Mouse (Mus musculus): ENCODE measurements around the gene Dlk2.

Dlk2 gene

DNA sequence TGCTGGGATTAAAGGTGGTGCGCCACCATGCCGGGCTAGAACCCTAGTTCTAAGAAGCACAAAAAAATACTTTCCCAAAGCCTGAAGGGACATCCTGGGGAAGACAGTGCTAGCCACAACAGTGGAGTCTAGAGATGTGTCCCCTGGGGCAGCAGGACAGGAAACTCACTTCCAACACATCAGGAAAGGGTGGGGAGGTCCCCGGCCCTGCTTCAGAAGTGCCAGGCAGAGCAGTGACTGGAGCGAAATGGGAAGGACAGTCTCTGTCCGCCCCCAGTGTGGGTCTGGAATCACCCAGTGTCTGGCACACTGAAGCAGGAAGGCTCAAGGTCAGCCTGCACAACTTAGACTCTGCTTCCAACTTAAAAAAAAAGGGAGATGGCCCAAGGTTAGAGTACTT lies 24.5 kb upstream of the Dlk2 start:
- no peak for DNase-seq (ENCODE audit: low read depth, low spot score)

DNA sequence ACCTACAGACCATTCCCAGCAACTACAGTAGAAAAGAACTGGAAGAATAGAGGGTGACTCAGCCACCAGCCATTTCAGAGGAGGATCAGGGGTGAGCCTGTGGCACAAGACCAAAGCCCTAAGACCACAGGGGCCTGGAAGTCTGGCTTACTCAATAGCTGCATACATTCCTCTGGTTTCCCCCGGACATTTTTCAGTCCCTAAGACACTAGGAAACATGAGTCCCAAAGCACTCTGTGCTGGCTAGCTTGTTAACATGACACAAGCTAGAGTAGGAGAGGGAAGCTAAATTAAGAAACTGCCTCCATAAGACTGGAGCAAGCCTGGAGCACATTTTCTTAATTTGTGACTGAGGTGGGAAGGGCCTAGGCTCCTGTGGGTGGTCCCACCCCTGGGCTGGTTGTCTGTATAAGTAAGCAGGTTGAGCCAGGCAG lies 23.4 kb upstream of the Dlk2 start:
- no peak for DNase-seq (ENCODE audit: low read depth, low spot score)

DNA sequence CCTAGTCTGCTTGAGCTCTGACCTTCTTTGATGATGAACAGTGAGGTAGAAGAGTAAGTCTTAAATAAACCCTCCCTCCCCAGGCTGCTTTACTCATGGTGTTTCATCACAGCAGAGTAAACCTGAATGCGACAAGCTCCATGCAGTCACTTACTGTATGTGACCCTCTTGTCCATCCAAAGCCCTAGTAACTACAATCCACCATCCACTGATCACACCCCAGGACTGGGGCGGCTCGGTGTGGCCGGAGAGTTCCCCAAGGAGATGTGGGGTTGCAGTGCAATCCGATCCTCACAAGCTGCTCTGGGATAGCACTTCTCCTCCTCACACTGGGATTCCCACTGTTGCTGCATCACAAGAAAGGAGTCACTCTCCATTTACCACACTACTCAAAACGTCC lies 22.8 kb upstream of the Dlk2 start:
- DNase-seq (ENCODE audit: low read depth, low spot score): no peak

DNA sequence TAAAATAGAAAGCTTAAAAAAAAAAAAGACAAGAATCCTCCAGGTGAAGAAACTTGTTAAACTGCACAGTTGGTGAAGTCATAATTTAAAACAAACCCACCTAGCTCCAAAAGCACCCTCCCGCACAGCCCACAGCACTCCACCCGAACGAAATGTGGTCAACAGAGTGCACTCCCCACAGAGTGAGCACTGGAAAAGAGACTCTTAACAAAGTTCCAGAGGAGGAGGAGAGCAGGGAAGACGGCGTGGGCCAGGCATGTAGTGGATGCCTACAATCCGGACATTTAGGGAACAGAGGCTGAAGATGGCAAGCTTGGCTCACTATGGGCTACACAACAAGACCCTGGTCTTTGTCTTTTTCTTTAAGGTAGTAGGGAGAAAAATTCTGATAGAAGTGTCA lies 22.2 kb upstream of the Dlk2 start:
- DNase-seq (ENCODE audit: low read depth, low spot score): no peak

DNA sequence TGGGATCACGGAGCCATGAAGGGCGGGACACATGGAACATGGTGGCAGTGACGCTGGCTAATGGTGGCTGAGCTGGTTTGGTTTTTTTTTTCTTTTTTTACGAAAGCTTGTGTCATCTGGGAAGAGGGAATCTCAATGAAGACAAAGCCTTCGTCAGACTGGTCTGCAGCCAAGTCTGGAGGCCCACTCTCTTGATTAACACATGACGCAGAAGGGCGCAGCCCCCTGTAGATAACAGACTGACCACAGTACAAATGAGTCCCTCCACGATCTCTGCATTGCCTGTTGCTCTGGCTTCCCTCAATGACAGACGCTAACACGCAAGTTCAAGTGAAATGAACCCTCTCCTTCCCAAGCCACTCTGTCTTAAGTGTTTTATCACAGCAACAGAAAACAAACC lies 21.7 kb upstream of the Dlk2 start:
- no peak for DNase-seq (ENCODE audit: low read depth, low spot score)

DNA sequence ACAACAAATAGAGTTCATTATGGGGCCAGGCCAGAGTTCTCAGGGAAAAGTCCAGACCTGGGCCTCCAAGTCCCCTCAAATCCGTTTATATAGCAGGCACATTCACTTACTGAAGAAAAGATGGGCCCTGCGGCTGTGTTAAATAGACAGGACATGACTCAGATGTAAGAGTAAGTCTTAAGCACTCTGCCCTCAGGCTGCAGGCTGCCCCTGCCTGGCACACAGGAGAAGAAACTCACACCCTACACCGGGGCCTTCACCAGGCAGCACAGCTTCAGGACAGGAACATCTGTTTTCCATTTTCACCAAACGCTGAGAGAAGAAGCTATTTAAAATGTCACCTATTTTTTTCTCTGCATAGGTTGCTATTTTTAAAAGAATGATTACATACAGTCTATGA lies 19.6 kb upstream of the Dlk2 start:
- no peak for DNase-seq (ENCODE audit: low read depth, low spot score)

DNA sequence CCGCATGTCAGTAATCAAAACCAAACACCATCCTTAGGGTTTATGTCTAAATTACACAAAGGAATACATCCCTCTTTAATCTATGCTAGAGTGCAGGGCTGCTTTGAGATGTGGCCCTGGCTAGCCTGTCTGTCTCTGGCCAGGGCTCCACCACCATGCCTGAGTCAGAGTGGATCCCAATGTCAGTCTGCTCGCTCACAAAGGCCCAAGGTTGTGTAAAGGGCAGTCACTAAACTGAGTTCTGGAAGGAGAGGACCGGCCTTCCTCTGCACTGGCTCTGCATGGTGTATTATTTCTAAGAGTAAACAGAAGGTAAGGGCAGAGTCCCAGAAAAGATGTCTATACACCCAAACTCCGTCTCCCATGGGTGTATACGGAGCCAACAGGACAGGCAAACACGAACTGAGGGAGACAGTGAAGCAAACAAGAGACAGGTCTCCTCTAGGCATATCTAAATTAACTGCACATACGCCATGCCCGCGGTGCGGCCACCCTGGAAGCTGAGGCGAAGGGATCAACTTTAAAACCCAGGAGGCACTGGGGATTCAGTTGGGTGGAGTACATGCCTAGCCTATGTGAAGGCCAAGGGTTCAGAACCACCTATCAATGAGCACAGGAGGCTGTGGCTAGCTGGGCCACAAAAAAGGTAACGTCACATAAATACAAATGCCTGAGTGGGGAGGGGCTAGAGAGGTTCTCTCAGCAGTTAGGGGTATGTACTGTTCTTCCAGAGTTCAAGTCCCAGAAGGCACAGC lies 19.0 kb upstream of the Dlk2 start:
- DNase-seq (ENCODE audit: low read depth, low spot score): no peak

DNA sequence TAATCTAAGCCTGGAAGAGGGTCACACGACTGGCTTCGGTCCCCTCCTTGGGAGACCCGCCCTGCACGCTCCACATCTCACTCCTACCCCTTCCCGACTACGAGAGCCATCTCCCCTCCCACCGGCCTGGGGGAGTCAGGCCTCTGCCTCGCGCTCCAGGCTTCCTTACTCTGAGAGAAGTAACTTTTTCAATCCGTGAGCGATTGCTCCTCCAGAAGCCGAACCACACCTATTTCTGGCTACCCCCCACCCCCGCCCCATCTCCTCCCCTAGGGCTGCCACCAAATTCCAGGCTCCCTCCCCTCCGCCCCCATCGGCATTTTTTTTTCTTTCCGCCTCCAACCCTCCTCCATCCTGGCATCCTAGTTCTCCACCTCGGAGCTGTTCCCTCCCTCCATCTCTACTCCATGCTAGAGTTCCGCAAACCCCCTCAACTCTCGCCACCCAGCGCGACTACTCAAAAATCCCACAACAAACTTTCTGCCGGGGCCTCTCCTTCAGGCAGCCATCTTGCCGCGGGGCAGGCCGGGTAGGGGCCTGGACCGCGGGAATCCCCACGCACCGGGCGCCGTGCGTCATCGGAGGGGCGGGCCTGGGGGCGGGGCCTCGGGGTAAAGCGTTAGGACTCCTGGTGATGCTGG lies 14.6 kb upstream of the Dlk2 start, which contains the start of gene Tjap1:
Gene Tjap1 (minus strand): TSS at position 544 of the 641 bp plus-strand sequence.
- DNase-seq (ENCODE audit: low read depth, low spot score): peak; percentile 85

DNA sequence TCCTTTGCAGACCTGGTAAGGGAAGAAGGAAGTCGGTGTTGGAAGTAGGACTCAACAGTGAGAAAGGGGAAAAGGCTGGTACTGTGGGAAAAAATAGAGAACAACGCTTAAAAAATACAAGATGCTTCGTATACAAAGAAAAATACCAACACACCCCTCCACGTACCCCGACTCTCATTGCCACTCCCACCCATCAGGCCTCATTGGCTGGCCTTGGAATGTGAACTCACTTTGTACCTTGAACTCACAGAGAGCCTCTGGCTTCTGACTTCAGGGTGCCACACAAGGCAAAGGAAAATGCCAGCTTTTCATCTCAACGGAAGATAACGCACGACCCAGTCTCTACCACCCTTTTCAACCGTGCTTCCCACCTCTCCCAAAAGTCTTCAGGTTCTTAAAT lies 14.1 kb upstream of the Dlk2 start:
- DNase-seq (ENCODE audit: low read depth, low spot score): no peak

DNA sequence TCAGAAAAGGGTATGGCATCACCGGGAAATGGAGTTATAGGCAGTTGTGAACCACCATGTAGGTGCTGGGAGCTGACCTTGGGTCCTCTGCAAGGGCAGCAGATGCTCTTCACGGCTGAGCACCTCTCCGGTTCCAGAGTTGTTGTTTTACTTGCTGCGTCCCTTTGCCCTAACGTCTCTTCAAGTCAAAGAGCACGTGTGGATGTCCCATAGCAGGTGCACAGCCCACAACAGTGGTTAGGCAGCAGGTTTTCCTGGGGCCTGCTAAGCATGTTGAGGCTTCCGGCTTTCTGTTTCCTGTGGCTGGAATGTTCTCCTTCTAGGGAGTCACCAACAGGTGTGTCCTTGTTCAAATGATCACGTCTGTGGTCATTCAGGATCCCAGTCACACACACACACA lies 13.3 kb upstream of the Dlk2 start:
- DNase-seq (ENCODE audit: low read depth, low spot score): no peak

DNA sequence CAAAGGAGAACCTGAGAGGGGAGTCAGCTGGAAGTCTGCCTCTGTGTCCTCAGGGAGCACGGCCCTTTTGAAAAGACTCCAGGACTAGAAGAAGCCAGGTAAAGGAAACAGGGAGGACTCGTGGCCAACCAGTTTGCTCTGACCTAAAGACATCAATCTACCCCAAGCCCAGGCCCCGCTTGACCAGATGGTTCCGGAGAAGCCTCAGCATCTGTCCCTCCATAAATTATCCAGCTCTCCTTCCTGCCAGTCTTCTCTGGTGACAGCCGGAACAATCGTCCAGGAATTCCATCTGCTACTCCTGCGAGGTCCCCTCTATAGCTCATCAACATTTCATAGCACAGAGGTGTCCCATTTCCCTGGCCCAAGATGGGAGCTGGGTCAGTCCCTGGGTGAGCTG lies 12.6 kb upstream of the Dlk2 start:
- DNase-seq (ENCODE audit: low read depth, low spot score): no peak

DNA sequence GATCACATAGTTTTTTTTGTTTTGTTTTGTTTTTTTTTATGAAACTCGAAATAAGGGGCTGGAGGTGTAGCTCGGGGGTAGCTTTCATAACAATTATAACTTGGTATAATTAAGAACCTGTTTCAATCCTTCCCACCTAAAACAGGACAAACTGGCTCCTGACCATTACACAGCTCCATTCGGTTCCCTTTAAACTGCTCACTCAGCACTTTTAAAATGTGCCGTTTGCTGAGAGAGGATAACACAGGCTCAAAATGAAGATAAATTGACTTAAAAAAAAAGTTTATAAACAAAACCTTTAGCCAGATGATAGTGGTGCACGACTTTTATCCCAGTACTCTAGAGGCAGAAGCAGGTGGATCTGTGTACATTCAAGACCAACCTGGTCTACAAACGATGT lies 11.8 kb upstream of the Dlk2 start:
- DNase-seq (ENCODE audit: low read depth, low spot score): no peak

DNA sequence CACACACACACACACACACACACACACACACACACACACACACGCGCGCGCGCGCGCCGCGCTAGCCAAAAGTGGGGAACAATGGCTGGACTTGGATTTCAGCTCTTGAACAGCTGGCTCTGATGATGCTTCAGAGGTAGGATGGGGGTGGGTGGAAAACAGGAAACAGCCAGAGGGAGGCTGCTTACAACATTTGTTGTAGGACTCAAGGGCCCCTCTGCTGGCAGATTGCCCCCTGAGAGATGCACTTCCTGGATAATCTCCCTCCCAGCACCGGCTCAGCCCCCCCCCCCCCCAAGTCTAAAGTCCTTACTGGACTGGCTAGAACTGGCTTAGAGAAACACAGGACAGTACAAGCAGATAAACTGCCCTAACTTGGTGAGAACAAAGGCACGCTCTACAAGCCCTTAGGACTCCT lies 9.5 kb upstream of the Dlk2 start:
- no peak for DNase-seq (ENCODE audit: low read depth, low spot score)

DNA sequence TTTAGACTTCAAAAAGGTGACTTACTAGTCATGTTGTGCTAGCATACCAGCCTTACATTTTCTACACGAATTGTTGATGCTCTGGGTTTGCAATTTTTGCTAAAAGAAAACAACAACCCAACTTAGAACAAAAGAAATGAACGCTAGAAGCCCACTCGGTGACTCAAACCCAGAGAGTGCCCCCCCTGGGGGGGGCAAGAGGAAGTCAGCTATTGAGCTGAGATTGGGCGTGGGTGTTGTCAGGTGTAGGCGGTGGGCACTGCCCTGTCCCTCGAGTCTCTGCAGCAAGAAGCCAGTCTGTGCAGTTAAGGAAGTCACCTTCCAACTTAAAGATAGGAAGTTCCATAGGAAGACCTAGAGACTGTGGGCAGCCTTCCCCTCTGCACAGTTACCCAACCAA lies 620 bp upstream of the Dlk2 start:
- DNase-seq (ENCODE audit: low read depth, low spot score): peak; percentile 14

DNA sequence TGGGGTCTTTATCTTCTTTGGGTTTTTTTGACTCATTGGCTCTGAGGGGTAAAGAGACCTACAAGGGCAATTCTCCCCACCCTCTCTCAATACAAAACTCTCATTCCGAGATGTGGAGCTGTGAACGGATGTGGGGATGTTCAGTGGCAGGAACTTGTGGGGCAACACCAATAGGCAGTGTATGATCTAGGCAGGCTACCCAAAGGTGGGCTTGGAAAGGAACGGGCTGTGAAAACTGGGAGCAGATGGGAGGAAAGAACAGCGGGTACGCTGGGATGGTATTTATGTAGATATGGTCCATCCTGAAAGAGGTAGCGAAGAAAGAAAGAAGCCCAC lies 225 bp upstream of the Dlk2 start:
- no peak for DNase-seq (ENCODE audit: low read depth, low spot score)

DNA sequence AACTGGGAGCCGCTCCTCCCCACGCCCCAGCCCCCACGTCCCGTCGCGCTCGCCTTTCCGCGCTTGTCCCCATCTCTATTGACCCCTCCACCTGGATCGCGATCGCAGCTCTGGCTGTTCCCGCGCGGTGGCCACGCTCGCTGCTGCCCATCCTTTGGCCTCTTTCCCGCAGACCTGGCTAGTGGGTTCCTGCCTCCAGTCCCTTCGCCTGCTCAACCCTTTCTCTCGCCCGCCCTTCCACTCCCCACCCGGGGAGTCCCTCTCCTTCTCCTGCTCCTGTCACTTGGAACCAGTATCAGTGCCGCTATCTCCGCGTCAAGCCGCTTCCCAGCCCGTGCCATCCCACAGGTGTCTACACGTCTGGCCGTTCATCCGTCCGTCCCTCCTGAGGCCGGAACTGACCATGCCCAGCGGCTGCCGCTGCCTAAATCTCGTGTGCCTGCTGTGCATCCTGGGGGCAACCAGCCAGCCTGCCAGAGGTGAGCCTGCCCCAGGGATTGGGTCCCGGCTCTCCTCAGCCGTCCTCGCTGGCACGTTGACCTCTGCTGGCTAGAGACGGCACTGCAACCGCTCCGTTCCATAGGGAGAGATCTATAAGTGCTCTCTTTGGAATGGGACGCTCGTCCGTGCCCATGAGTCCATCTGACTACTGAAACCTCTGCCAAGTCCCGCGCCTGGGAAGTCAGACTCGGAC lies 1.1 kb downstream of the Dlk2 start:
- DNase-seq (ENCODE audit: low read depth, low spot score): peak; percentile 34

DNA sequence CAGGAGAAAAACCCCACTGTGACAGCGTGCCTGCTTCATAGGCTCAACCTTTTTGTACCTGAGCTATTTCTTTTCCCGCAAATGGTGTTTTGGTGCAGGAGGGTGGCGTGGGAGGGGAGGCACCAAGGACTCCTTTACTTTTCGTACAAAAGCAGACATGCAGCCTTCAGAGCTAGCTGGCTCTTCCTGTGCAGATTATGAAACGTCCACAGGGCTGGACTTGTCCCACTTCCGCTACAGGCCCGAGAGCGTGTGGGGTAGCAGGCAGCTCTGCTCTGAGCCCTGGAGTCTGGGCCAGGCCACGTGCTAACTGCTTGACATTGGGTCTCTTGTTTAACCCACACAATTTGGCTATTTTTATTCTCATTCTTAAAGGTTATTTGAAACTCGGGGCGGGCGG lies 4.7 kb downstream of the Dlk2 start:
- no peak for DNase-seq (ENCODE audit: low read depth, low spot score)

DNA sequence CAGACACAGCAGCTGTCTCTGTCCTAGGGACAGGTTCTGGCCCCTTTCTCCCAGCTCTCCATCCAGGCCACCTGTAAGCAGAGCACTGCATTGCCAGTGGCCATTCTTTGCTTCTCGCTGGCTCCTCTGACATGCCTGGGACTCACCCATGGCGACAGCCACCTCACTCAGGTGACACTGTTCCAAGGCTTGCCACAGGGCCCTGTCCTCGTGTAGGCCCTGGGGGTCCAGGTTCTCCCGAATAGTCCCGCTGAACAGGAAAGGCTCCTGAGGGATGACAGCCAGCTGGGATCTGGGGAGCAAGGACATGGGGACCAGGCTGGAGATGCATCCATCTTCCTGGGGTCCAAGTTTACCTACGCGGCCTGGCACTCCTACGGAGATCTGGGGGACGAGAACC lies 7.0 kb downstream of the Dlk2 start:
- DNase-seq (ENCODE audit: low read depth, low spot score): no peak

DNA sequence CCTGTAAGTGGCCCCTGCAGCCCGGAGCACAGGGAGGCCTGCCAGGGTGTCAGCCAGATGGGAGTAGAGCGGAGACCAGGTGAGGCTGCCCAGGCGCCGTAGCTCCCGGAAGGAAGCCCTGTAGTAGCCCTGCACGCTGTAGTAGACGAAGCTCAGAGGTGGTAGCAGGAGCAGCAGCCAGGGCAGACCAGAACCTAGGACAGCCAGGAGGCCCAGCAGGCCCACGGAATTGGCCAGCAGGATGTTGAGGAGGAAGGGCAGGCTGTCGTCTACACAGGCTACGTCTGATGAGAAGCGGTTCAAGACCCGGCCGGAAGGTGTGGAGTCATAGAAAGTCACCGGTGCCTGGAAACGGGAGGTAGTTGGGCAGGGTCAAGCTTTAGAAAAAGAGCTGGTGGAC lies 9.7 kb downstream of the Dlk2 start:
- DNase-seq (ENCODE audit: low read depth, low spot score): no peak

DNA sequence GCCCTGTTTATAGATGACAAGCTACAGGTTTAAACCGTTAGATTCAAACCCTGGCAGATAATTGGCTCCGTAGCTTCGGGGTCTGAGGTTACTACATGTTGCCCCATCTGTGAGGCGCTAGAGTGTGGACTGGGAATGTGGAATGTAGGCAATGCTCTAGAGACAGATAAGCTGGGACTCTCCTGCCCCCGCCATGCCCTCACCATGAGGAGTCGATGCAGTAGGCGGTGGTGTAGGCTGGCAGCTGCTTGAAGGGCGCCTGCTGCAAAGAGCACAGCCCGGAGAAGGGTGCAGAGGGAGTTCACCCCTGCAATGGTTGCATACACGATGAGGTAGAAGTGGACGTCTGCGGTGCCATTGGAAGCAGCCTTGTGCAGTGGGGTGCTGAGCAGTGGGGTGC lies 12.6 kb downstream of the Dlk2 start:
- no peak for DNase-seq (ENCODE audit: low read depth, low spot score)

DNA sequence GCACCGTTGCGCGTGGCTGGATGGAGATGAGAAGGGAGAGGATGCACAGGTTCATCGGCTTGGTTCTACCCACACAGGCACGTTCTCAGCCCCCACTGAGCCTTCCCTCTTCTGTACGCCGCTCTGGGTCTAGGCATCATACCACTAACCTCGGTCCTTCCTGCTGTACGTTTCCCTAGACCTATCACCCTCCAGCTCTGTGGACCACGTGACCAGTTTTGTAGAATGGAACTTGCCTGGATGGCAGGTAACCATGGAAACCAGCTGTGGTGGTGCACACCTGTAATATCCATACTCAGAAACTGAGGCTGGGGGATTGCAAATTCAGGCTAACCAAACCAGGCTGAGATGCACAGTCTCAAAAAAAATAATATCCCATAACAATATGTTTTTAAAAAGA lies 13.3 kb downstream of the Dlk2 start:
- no peak for DNase-seq (ENCODE audit: low read depth, low spot score)

DNA sequence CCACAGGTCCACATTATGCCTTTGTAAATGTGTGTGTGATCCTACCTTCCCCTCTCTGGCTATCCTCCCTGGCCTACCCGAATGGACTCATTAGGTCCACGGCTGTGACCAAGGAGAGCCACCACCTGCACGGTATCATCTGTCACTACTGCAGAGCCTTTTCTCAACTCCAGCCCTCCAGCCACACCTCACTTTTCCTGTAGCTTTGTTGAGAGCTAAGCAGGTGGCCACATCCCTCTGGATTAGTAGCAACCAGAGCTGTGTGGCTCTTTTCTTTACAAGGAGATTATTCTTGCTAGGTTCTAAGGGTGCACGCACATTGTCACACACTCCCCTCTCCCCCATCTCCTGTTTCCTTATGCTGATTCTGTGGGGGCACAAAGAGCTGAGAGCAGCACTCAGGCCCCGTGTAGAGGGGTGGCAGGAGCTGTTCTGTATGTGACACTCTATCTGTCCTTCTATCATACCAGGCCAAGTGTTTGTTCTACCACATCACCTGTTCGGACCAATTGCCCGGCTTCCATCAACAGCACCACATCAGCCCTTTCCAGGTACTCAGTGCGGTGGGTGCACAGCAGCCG lies 16.0 kb downstream of the Dlk2 start:
- no peak for DNase-seq (ENCODE audit: low read depth, low spot score)

DNA sequence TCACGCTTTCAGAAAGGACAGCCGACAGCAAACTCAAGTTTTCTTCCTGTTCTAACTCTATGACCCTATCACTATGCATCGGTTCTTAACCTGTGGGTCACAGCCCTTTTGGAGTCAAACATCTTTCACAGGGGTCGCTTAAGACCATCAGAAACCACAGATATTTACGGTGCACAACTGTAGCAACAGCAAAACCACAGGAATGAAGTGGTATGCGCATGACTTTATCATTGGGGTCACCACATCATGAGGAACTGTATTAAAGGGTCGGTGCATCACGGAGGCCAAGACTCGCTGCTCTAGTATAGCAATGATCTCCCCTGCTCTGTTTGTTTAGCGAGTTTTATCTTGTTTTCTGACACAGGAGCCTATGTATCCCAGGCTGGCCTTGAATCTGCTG lies 18.6 kb downstream of the Dlk2 start:
- DNase-seq (ENCODE audit: low read depth, low spot score): no peak
